Mouse (Mus musculus) monocyte, adult 5-6 weeks (primary cell): ENCODE results near the gene St6galnac5. TPM values are rescaled to one million over a fixed set of nuclear protein-coding genes. Genes with fewer than 3 reads are reported as not detected.
"Not testable (repeated sequence)": the region's sequence is repeated elsewhere in the genome, so short reads cannot be mapped to it uniquely, and the experiment has no call there.

Source experiments
- ATAC-seq: fragments of 153-309, 156-312 bp; replicated peaks from 2 replicates; pipeline ENCODE4 v1.8.0; 2017; ENCODE audit warnings: mild to moderate bottlenecking; ENCODE audit not compliant: low TSS enrichment, insufficient number of reproducible peaks, severe bottlenecking, poor library complexity, low FRiP score
- total RNA-seq: library from RNA; stranded (forward); fragments of 200-1000, 200-491, 200-594 nt; gene quantifications from 3 replicates; pipeline ENCODE4 v1.2.3, GENCODE M21; 2017

St6galnac5 gene
- total RNA-seq, 1 experiment from 2014 or later, result 0.19 TPM

- ATAC-seq, result no peak
Measured at GRCm38 (mm10) chr3:152831974-152832373, 150.1 kb downstream of the St6galnac5 start.

- no peak for ATAC-seq
Measured at GRCm38 (mm10) chr3:152831377-152831776, 150.7 kb downstream of the St6galnac5 start.

GRCm38 (mm10) chr3:152821202-152821601 lies 160.8 kb downstream of the St6galnac5 start:
- ATAC-seq, result no peak

GRCm38 (mm10) chr3:152820406-152820805 lies 161.6 kb downstream of the St6galnac5 start:
- no peak for ATAC-seq

- ATAC-seq, result no peak
Measured at GRCm38 (mm10) chr3:152815110-152815509, 166.9 kb downstream of the St6galnac5 start.

- no peak for ATAC-seq
Measured at GRCm38 (mm10) chr3:152813905-152814304, 168.1 kb downstream of the St6galnac5 start.

GRCm38 (mm10) chr3:152799738-152800431 lies 182.2 kb downstream of the St6galnac5 start:
- ATAC-seq, result peak; percentile 22; the same call in 1 of the 2 replicates

GRCm38 (mm10) chr3:152797354-152797753 lies 184.7 kb downstream of the St6galnac5 start:
- no peak for ATAC-seq

GRCm38 (mm10) chr3:152796216-152796615 lies 185.8 kb downstream of the St6galnac5 start:
- no peak for ATAC-seq

GRCm38 (mm10) chr3:152793006-152793405 lies 189.0 kb downstream of the St6galnac5 start:
- ATAC-seq, result no peak

- no peak for ATAC-seq
Measured at GRCm38 (mm10) chr3:152792601-152793000, 189.4 kb downstream of the St6galnac5 start.

GRCm38 (mm10) chr3:152788301-152788953 lies 193.6 kb downstream of the St6galnac5 start:
- not testable (repeated sequence) for ATAC-seq

- peak; percentile 53; the same call in 1 of the 2 replicates for ATAC-seq
Measured at GRCm38 (mm10) chr3:152784353-152784752, 197.7 kb downstream of the St6galnac5 start.

- ATAC-seq, result peak; percentile 60
Measured at GRCm38 (mm10) chr3:152783792-152784191, 198.3 kb downstream of the St6galnac5 start.

GRCm38 (mm10) chr3:152779819-152780218 lies 202.2 kb downstream of the St6galnac5 start:
- no peak for ATAC-seq

GRCm38 (mm10) chr3:152776872-152777540 lies 205.0 kb downstream of the St6galnac5 start:
- ATAC-seq, result no peak

GRCm38 (mm10) chr3:152776363-152776762 lies 205.7 kb downstream of the St6galnac5 start:
- ATAC-seq, result no peak

GRCm38 (mm10) chr3:152770056-152770455 lies 212.0 kb downstream of the St6galnac5 start:
- no peak for ATAC-seq

GRCm38 (mm10) chr3:152767485-152767884 lies 214.6 kb downstream of the St6galnac5 start:
- no peak for ATAC-seq
